Mouse (Mus musculus) gastrocnemius, postnatal 10 days (tissue): ENCODE results near the gene Kcnd1. TPM values are rescaled to one million over a fixed set of nuclear protein-coding genes. Genes with fewer than 3 reads are reported as not detected.

Experiments
- DNase-seq: peaks from one replicate; pipeline ENCODE4 v3.0.0; 2021; ENCODE audit warnings: mixed read lengths
- microRNA-seq, 2 experiments: library from miRNA; unstranded; fragments of <30 nt; microRNA quantifications; one replicate each; pipeline ENCODE4 v1.2.0; 2021
- total RNA-seq, 2 experiments: library from RNA; stranded (reverse); gene quantifications; 2 replicates each; pipeline ENCODE4 v1.2.3; 2021

The Kcnd1 gene
- total RNA-seq, 2 experiments from 2014 or later, result 1.2 to 1.3 TPM

- DNase-seq, result no peak
These were observed 37.2 kb downstream of the Kcnd1 start for GRCm38 (mm10) chrX:7859191-7859753.

GRCm38 (mm10) chrX:7863181-7863580, 41.1 kb downstream of the Kcnd1 start:
- no peak for DNase-seq

GRCm38 (mm10) chrX:7864551-7864950, 42.5 kb downstream of the Kcnd1 start:
- DNase-seq, result no peak

- DNase-seq, result no peak
These were observed 43.3 kb downstream of the Kcnd1 start for GRCm38 (mm10) chrX:7865343-7865742.

GRCm38 (mm10) chrX:7865786-7866185, 43.7 kb downstream of the Kcnd1 start:
- no peak for DNase-seq

- no peak for DNase-seq
These were observed 45.1 kb downstream of the Kcnd1 start for GRCm38 (mm10) chrX:7867141-7867540.

GRCm38 (mm10) chrX:7868506-7868905, 46.4 kb downstream of the Kcnd1 start:
- no peak for DNase-seq

GRCm38 (mm10) chrX:7869826-7870225, 47.7 kb downstream of the Kcnd1 start:
- no peak for DNase-seq

- DNase-seq, result peak; percentile 45
These were observed 55.9 kb downstream of the Kcnd1 start, which contains the start of gene Pim2 for GRCm38 (mm10) chrX:7878007-7878419. Gene Pim2 (plus strand): TSS chrX:7878262.

GRCm38 (mm10) chrX:7878495-7878894, 56.4 kb downstream of the Kcnd1 start:
- DNase-seq, result no peak

GRCm38 (mm10) chrX:7879819-7880218, 57.7 kb downstream of the Kcnd1 start:
- peak; percentile 25 for DNase-seq

- DNase-seq, result peak; percentile 76
These were observed 61.9 kb downstream of the Kcnd1 start, which contains the start of gene Slc35a2 for GRCm38 (mm10) chrX:7883841-7884567. Gene Slc35a2 (plus strand): TSS chrX:7884028.

Small RNA genes within 50 kb of the gene (microRNA-seq; reads per million reads assigned to microRNA genes)
- 13.0 to 21.3 reads per million in 2 experiments for gene Mir1198

Other genes starting within 250 kb of the Kcnd1 start
- under 1 TPM in 1 of 2 experiments, not detected in 1; 0.32 TPM for gene Foxp3, start 248.6 kb upstream of the Kcnd1 start, total RNA-seq
- 1 to 10 TPM; 1.3 to 1.8 TPM for gene Ppp1r3f, start 248.0 kb upstream of the Kcnd1 start, total RNA-seq
- 10 to 100 TPM; 11.1 to 11.2 TPM for gene Ccdc22, start 216.8 kb upstream of the Kcnd1 start, total RNA-seq
- gene Cacna1f, start 215.2 kb upstream of the Kcnd1 start, total RNA-seq, result not detected
- gene Syp, start 183.8 kb upstream of the Kcnd1 start, total RNA-seq, result 1 to 10 TPM; 2.4 TPM
- gene Prickle3, start 165.0 kb upstream of the Kcnd1 start, total RNA-seq, result 10 to 100 TPM in 1 of 2 experiments, 1 to 10 TPM in 1; 8.7 to 11.1 TPM
- gene Plp2, start 150.9 kb upstream of the Kcnd1 start, total RNA-seq, result 10 to 100 TPM; 54.2 to 55.4 TPM
- gene Magix, start 141.0 kb upstream of the Kcnd1 start, total RNA-seq, result 1 to 10 TPM; 2.8 to 3.3 TPM
- 10 to 100 TPM; 19.6 to 19.8 TPM for gene Gpkow, start 125.2 kb upstream of the Kcnd1 start, total RNA-seq
- 10 to 100 TPM; 19.6 to 24.3 TPM for gene Wdr45, start 108.0 kb upstream of the Kcnd1 start, total RNA-seq
- not detected for gene Gm45208, start 100.0 kb upstream of the Kcnd1 start, total RNA-seq
- 10 to 100 TPM in 1 of 2 experiments, 1 to 10 TPM in 1; 8.5 to 12.5 TPM for gene Praf2, start 93.8 kb upstream of the Kcnd1 start, total RNA-seq
- gene Ccdc120, start 71.4 kb upstream of the Kcnd1 start, total RNA-seq, result 1 to 10 TPM; 1.0 to 1.5 TPM
- 10 to 100 TPM; 10.5 to 16.7 TPM for gene Tfe3, start 59.7 kb upstream of the Kcnd1 start, total RNA-seq
- gene Gripap1, start 32.5 kb upstream of the Kcnd1 start, total RNA-seq, result 10 to 100 TPM; 15.3 to 22.7 TPM
- 10 to 100 TPM; 21.3 to 27.8 TPM for gene Otud5, start 19.1 kb downstream of the Kcnd1 start, total RNA-seq
- gene Pim2, start 56.0 kb downstream of the Kcnd1 start, total RNA-seq, result 1 to 10 TPM; 1.1 to 2.4 TPM
- gene Slc35a2, start 61.7 kb downstream of the Kcnd1 start, total RNA-seq, result 10 to 100 TPM in 1 of 2 experiments, 1 to 10 TPM in 1; 10.0 to 14.8 TPM
- gene Pqbp1, start 77.0 kb downstream of the Kcnd1 start, total RNA-seq, result 10 to 100 TPM; 32.2 to 38.5 TPM
- gene Timm17b, start 77.1 kb downstream of the Kcnd1 start, total RNA-seq, result 10 to 100 TPM; 48.2 to 51.1 TPM
- not detected for gene Gm10491, start 85.5 kb downstream of the Kcnd1 start, total RNA-seq
- not detected for gene Gm10490, start 87.3 kb downstream of the Kcnd1 start, total RNA-seq
- gene Pcsk1n, start 97.5 kb downstream of the Kcnd1 start, total RNA-seq, result under 1 TPM; 0.16 to 0.52 TPM
- gene Eras, start 106.3 kb downstream of the Kcnd1 start, total RNA-seq, result not detected
- gene Hdac6, start 125.6 kb downstream of the Kcnd1 start, total RNA-seq, result 1 to 10 TPM; 6.4 to 8.0 TPM
- gene Gata1, start 155.8 kb downstream of the Kcnd1 start, total RNA-seq, result under 1 TPM; 0.12 to 0.41 TPM
- gene Glod5, start 196.2 kb downstream of the Kcnd1 start, total RNA-seq, result not detected